Mouse (Mus musculus) gastrocnemius, postnatal 36 days (tissue): ENCODE data around the gene Ptk7. TPM values are rescaled to one million over a fixed set of nuclear protein-coding genes. Genes with fewer than 3 reads are reported as not detected.
"Not testable (repeated sequence)": the region's sequence is repeated elsewhere in the genome, so short reads cannot be mapped to it uniquely, and the experiment has no call there.

ENCODE experiments used
- DNase-seq, 2 experiments: peaks; one replicate each; pipeline ENCODE4 v3.0.0; 2022
- intact Hi-C: fragments of 180-260 bp; cut with DNase I; formaldehyde crosslinking; loops from one replicate; pipeline ENCODE4 v1.15.1; 2025
- total RNA-seq, 2 experiments: library from RNA; stranded (reverse); gene quantifications; 2 replicates each; pipeline ENCODE4 v1.2.3; 2021

Gene Ptk7
- total RNA-seq, 2 experiments from 2014 or later: 0.79 to 0.94 TPM

- no peak for DNase-seq
- intact Hi-C loops: no loop called here
Measured at GRCm38 (mm10) chr17:46574535-46574934, 54.8 kb downstream of the Ptk7 start.

- DNase-seq: no peak
- intact Hi-C loops: no loop called here
Measured at GRCm38 (mm10) chr17:46571005-46571404, 58.3 kb downstream of the Ptk7 start.

GRCm38 (mm10) chr17:46559146-46559545, 70.2 kb downstream of the Ptk7 start:
- DNase-seq: no peak
- intact Hi-C loops: no loop called here

GRCm38 (mm10) chr17:46558151-46558550, 71.2 kb downstream of the Ptk7 start:
- intact Hi-C loops: no loop called here
- DNase-seq: no peak

- DNase-seq, intact Hi-C loops: not testable (repeated sequence)
Measured at GRCm38 (mm10) chr17:46557321-46557720, 72.0 kb downstream of the Ptk7 start.

- DNase-seq: no peak
- intact Hi-C loops: no loop called here
Measured at GRCm38 (mm10) chr17:46556584-46556945, 72.7 kb downstream of the Ptk7 start.

- intact Hi-C loops: no loop called here
- peak; percentile 88 to 95 for DNase-seq
Measured at GRCm38 (mm10) chr17:46555673-46556583, 73.4 kb downstream of the Ptk7 start, which contains the start of gene Srf. TSS of gene Srf (minus strand) at chr17:46556175.

- peak in 1 of 2 experiments; percentile 34 for DNase-seq
- intact Hi-C loops: no loop called here
Measured at GRCm38 (mm10) chr17:46554977-46555672, 74.2 kb downstream of the Ptk7 start.

- peak in 1 of 2 experiments; percentile 29 for DNase-seq
- intact Hi-C loops: no loop called here
Measured at GRCm38 (mm10) chr17:46554646-46554976, 74.7 kb downstream of the Ptk7 start.

- no peak for DNase-seq
- intact Hi-C loops: no loop called here
Measured at GRCm38 (mm10) chr17:46553926-46554325, 75.4 kb downstream of the Ptk7 start.

- DNase-seq: peak in 1 of 2 experiments; percentile 26
- intact Hi-C loops: no loop called here
Measured at GRCm38 (mm10) chr17:46553469-46553868, 75.8 kb downstream of the Ptk7 start.

GRCm38 (mm10) chr17:46552841-46553423, 76.4 kb downstream of the Ptk7 start:
- DNase-seq: peak; percentile 93 to 94
- intact Hi-C loops: no loop called here

GRCm38 (mm10) chr17:46552151-46552550, 77.2 kb downstream of the Ptk7 start:
- intact Hi-C loops: no loop called here

GRCm38 (mm10) chr17:46551369-46551768, 77.9 kb downstream of the Ptk7 start:
- DNase-seq: no peak
- intact Hi-C loops: no loop called here

More at GRCm38 (mm10) chr17:46552151-46552550, 77.2 kb downstream of the Ptk7 start:
- DNase-seq: no peak

GRCm38 (mm10) chr17:46550904-46551303, 78.4 kb downstream of the Ptk7 start:
- intact Hi-C loops: no loop called here
- DNase-seq: no peak

GRCm38 (mm10) chr17:46549642-46550041, 79.7 kb downstream of the Ptk7 start:
- intact Hi-C loops: no loop called here
- DNase-seq: no peak

GRCm38 (mm10) chr17:46549193-46549592, 80.1 kb downstream of the Ptk7 start:
- no peak for DNase-seq
- intact Hi-C loops: no loop called here

GRCm38 (mm10) chr17:46548741-46549140, 80.6 kb downstream of the Ptk7 start:
- DNase-seq: no peak
- intact Hi-C loops: no loop called here

GRCm38 (mm10) chr17:46547923-46548322, 81.4 kb downstream of the Ptk7 start:
- intact Hi-C loops: no loop called here
- DNase-seq: no peak

GRCm38 (mm10) chr17:46546995-46547394, 82.3 kb downstream of the Ptk7 start:
- no peak for DNase-seq
- intact Hi-C loops: no loop called here

- intact Hi-C loops: no loop called here
- no peak for DNase-seq
Measured at GRCm38 (mm10) chr17:46546591-46546990, 82.7 kb downstream of the Ptk7 start.
